Mouse (Mus musculus) MEL-GATA-1-ER (cell line): ENCODE measurements around the gene Prrt2.

ENCODE experiments used
- DNase-seq: peaks from one replicate; pipeline ENCODE4 v3.0.0-alpha.2; 2012; ENCODE audit warnings: low read depth; ENCODE audit errors: extremely low read depth

Prrt2 gene

GRCm38 (mm10) chr7:127020491-127020890 is 520 bp downstream of the Prrt2 start:
- DNase-seq, result no peak

GRCm38 (mm10) chr7:127020031-127020430 is 980 bp downstream of the Prrt2 start:
- DNase-seq, result no peak

- DNase-seq, result no peak
These were observed 1.6 kb downstream of the Prrt2 start for GRCm38 (mm10) chr7:127019306-127019960.

GRCm38 (mm10) chr7:127018416-127019305 is 2.4 kb downstream of the Prrt2 start:
- DNase-seq, result no peak

GRCm38 (mm10) chr7:127017950-127018345 is 3.1 kb downstream of the Prrt2 start:
- DNase-seq, result no peak

- peak; percentile 95 for DNase-seq
These were observed 3.8 kb downstream of the Prrt2 start, which contains the start of gene Pagr1a for GRCm38 (mm10) chr7:127016971-127017949. Pagr1a (minus strand) TSS chr7:127017352.

GRCm38 (mm10) chr7:127016486-127016938 is 4.5 kb downstream of the Prrt2 start:
- DNase-seq, result peak; percentile 65

- DNase-seq, result no peak
These were observed 4.7 kb downstream of the Prrt2 start, which contains the start of gene Pagr1b for GRCm38 (mm10) chr7:127016481-127016485. Pagr1b (minus strand) TSS chr7:127016484.

- no peak for DNase-seq
These were observed 4.9 kb downstream of the Prrt2 start for GRCm38 (mm10) chr7:127016081-127016480.

- no peak for DNase-seq
These were observed 6.0 kb downstream of the Prrt2 start for GRCm38 (mm10) chr7:127014993-127015392.

- no peak for DNase-seq
These were observed 6.7 kb downstream of the Prrt2 start, which contains the start of gene Mvp for GRCm38 (mm10) chr7:127014320-127014719. Mvp (minus strand) TSS chr7:127014621.

- no peak for DNase-seq
These were observed 7.6 kb downstream of the Prrt2 start for GRCm38 (mm10) chr7:127013385-127013784.

- DNase-seq, result no peak
These were observed 8.2 kb downstream of the Prrt2 start for GRCm38 (mm10) chr7:127012845-127013244.

GRCm38 (mm10) chr7:127012374-127012773 is 8.6 kb downstream of the Prrt2 start:
- no peak for DNase-seq

GRCm38 (mm10) chr7:127011717-127012116 is 9.3 kb downstream of the Prrt2 start:
- DNase-seq, result no peak

GRCm38 (mm10) chr7:127011051-127011450 is 10.0 kb downstream of the Prrt2 start:
- DNase-seq, result no peak

- DNase-seq, result no peak
These were observed 11.5 kb downstream of the Prrt2 start for GRCm38 (mm10) chr7:127009307-127010085.

GRCm38 (mm10) chr7:127008239-127009019 is 12.6 kb downstream of the Prrt2 start:
- DNase-seq, result peak; percentile 94

GRCm38 (mm10) chr7:127007313-127008024 is 13.5 kb downstream of the Prrt2 start:
- no peak for DNase-seq
